Mouse (Mus musculus): ENCODE results near the gene Gm7173.

Gene Gm7173

GRCm38 (mm10) chrX:79516977-79517645, at the start of gene Gm7173:
Gene Gm7173, minus strand, starts transcription at chrX:79517285.
- peak; percentile 27 for DNase-seq (ENCODE audit: low spot score)

DNA sequence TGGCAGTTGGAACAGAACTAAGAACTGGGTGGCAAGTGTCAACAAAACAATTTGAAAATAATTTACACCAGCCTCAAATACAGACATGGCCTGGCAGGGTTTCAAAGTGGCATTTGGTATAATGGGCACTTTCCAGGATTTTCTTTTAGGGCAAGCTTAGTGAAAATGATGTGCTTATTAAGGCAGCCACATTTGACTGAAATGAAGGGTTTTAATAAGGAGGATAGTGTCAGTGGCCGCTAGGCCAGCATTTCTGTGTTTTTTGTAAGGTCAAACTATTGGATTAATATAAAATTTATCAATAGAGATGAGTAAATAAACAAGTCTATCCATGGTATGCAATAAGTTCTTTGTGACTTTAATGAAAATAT, 546 bp upstream of the Gm7173 start:
- DNase-seq (ENCODE audit: low spot score) = no peak

DNA sequence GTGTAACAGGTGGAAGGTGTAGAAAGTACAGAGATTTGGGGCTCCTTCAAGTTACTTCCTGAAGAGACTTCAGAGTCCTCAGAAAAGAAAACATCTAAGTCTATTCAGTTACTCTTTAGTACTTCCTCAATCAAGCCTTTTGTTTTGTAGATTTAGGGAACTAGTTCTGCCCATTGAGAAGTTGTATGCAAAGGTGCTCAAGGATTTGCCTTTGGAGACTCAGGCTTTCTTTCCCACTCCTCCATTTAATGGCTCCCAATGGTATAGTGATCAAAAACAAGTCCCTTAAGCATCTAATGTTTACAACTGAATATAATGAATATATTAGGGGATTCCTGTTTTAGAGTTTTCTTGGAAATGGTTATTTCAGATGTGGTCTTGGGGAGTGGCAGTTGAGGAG, 200.3 kb downstream of the Gm7173 start:
- DNase-seq (ENCODE audit: low spot score) = no peak

All from left cerebral cortex, adult 11 months (tissue).